Mouse (Mus musculus): ENCODE results near the gene Ghdc. TPM values are rescaled to one million over a fixed set of nuclear protein-coding genes. Genes with fewer than 3 reads are reported as not detected.

Ghdc gene
- total RNA-seq, 4 experiments from 2014 or later: 6.2 to 7.7 (median 6.9) TPM

- no peak for DNase-seq (ENCODE audit: low spot score in 2 of 2)
These were observed 22.1 kb downstream of the Ghdc start for GRCm38 (mm10) chr11:100748620-100749019.

- DNase-seq (ENCODE audit: low spot score in 2 of 2): no peak
These were observed 23.6 kb downstream of the Ghdc start for GRCm38 (mm10) chr11:100747114-100747513.

GRCm38 (mm10) chr11:100746546-100746945, 24.2 kb downstream of the Ghdc start:
- no peak for DNase-seq (ENCODE audit: low spot score in 2 of 2)

- no peak for DNase-seq (ENCODE audit: low spot score in 2 of 2)
These were observed 25.7 kb downstream of the Ghdc start for GRCm38 (mm10) chr11:100745085-100745484.

GRCm38 (mm10) chr11:100741348-100741747, 29.4 kb downstream of the Ghdc start:
- no peak for DNase-seq (ENCODE audit: low spot score in 2 of 2)

- DNase-seq (ENCODE audit: low spot score in 2 of 2): no peak
These were observed 32.0 kb downstream of the Ghdc start for GRCm38 (mm10) chr11:100738749-100739148.

GRCm38 (mm10) chr11:100738066-100738604, 32.6 kb downstream of the Ghdc start, which contains the start of gene Rab5c:
Gene Rab5c (minus strand): TSS chr11:100738215.
- peak; percentile 99 for DNase-seq (ENCODE audit: low spot score in 2 of 2)

GRCm38 (mm10) chr11:100737105-100737733, 33.5 kb downstream of the Ghdc start:
- no peak for DNase-seq (ENCODE audit: low spot score in 2 of 2)

GRCm38 (mm10) chr11:100736746-100737080, 34.0 kb downstream of the Ghdc start:
- no peak for DNase-seq (ENCODE audit: low spot score in 2 of 2)

GRCm38 (mm10) chr11:100735954-100736745, 34.6 kb downstream of the Ghdc start:
- no peak for DNase-seq (ENCODE audit: low spot score in 2 of 2)

GRCm38 (mm10) chr11:100735134-100735865, 35.5 kb downstream of the Ghdc start:
- DNase-seq (ENCODE audit: low spot score in 2 of 2): no peak

GRCm38 (mm10) chr11:100730477-100731205, 40.1 kb downstream of the Ghdc start:
- DNase-seq (ENCODE audit: low spot score in 2 of 2): no peak

GRCm38 (mm10) chr11:100729976-100730375, 40.8 kb downstream of the Ghdc start:
- no peak for DNase-seq (ENCODE audit: low spot score in 2 of 2)

- DNase-seq (ENCODE audit: low spot score in 2 of 2): no peak
These were observed 42.2 kb downstream of the Ghdc start for GRCm38 (mm10) chr11:100728601-100729000.

- DNase-seq (ENCODE audit: low spot score in 2 of 2): no peak
These were observed 43.6 kb downstream of the Ghdc start for GRCm38 (mm10) chr11:100727201-100727600.

GRCm38 (mm10) chr11:100724919-100725512, 45.7 kb downstream of the Ghdc start:
- no peak for DNase-seq (ENCODE audit: low spot score in 2 of 2)

- no peak for DNase-seq (ENCODE audit: low spot score in 2 of 2)
These were observed 48.2 kb downstream of the Ghdc start for GRCm38 (mm10) chr11:100722493-100723028.

- DNase-seq (ENCODE audit: low spot score in 2 of 2): no peak
These were observed 48.8 kb downstream of the Ghdc start for GRCm38 (mm10) chr11:100721776-100722492.

GRCm38 (mm10) chr11:100721254-100721653, 49.5 kb downstream of the Ghdc start:
- DNase-seq (ENCODE audit: low spot score in 2 of 2): no peak

GRCm38 (mm10) chr11:100720345-100720744, 50.4 kb downstream of the Ghdc start:
- no peak for DNase-seq (ENCODE audit: low spot score in 2 of 2)

Data from layer of hippocampus, adult 8-10 months (tissue).